Mouse (Mus musculus): ENCODE results near the gene Ppfia3. TPM values are rescaled to one million over a fixed set of nuclear protein-coding genes. Genes with fewer than 3 reads are reported as not detected.

Ppfia3 gene
- polyA plus RNA-seq, 1 experiment from 2014 or later, result 19.8 TPM

DNA sequence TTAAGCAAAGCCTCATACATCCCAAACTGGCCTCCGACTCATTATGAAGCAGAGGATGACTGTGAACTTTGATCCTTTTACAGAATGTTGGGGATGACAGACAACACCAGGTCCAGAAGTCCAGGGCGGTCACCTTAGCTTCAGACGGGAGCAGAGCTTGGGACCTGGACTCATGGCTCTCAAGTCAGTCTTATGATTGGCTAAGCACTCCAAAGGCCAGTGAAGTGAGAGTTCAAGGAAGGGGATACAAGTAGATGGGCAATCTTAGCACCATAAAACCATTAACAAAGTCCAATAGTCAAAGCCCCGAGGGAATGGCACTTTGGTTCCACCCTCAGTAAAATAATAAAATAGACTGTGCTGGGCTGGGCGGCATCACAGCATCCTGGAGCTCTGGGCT is 43.8 kb downstream of the Ppfia3 start:
- H3K27ac ChIP-seq, result no peak overlapping the region
- H3K9me3 ChIP-seq, result peaks cover 4% of the 10 kb centered on the region; the same call in 1 of the 2 replicates
- no peak overlapping the region for H3K4me2 ChIP-seq (replicated peaks)
- no peak overlapping the region for H3K9ac ChIP-seq (replicated peaks)
- H3K36me3 ChIP-seq, result 0 out of 2 replicates have a peak, but pooled peaks cover 3% of the 10 kb centered on the region
- H3K4me3 ChIP-seq (replicated peaks), result no peak overlapping the region
- WGBS, result 92% methylated on average over 5 of the region's 5 CpGs
- H3K4me1 ChIP-seq (replicated peaks), result no peaks in the 10 kb centered on the region
- H3K27me3 ChIP-seq, result no peaks in the 10 kb centered on the region
- no peak for ATAC-seq

GRCm38 (mm10) chr7:45322245-45322644 is 44.6 kb downstream of the Ppfia3 start:
- no peaks in the 10 kb centered on the region for H3K27me3 ChIP-seq
- peaks cover 4% of the 10 kb centered on the region; the same call in 1 of the 2 replicates for H3K9me3 ChIP-seq
- no peak for ATAC-seq
- no peak overlapping the region for H3K4me3 ChIP-seq (replicated peaks)
- no peaks in the 10 kb centered on the region for H3K4me1 ChIP-seq (replicated peaks)
- WGBS, result 88% methylated on average over 4 of the region's 4 CpGs
- no peak overlapping the region for H3K27ac ChIP-seq
- no peak overlapping the region for H3K9ac ChIP-seq (replicated peaks)
- H3K36me3 ChIP-seq, result 0 out of 2 replicates have a peak, but pooled peaks cover 3% of the 10 kb centered on the region
- H3K4me2 ChIP-seq (replicated peaks), result no peak overlapping the region

DNA sequence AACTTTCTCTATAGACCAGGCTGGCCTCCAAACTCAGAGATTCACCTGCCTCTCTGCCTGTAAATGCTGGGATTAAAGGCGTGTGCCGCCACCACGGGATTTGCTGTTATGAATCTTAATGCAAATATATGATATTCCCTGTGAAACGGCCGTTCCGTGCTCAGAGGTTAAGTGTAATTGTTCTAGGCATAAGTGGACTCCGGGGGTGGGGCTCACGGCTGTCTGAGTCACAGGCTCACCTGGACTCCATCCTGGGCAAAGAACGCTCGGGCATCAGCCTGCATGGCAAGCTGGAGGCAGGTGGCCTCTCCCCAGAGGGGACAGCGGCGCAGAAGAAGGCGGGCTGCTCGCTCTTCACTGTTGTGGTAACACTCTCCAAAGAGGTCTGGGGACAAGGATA is 50.3 kb downstream of the Ppfia3 start:
- Histone ChIP-seq H3K27ac (no peak overlapping the region), H3K4me3 (replicated peaks) (no peak overlapping the region), H3K4me2 (replicated peaks) (no peak overlapping the region), H3K9ac (replicated peaks) (no peak overlapping the region), H3K27me3 (no peaks in the 10 kb centered on the region), H3K4me1 (replicated peaks) (peaks cover 9% of the 10 kb centered on the region), H3K36me3 (no peaks in the 10 kb centered on the region), H3K9me3 (no peaks in the 10 kb centered on the region)
- ATAC-seq, result no peak
- 95% methylated on average over 14 of the region's 14 CpGs for WGBS

DNA sequence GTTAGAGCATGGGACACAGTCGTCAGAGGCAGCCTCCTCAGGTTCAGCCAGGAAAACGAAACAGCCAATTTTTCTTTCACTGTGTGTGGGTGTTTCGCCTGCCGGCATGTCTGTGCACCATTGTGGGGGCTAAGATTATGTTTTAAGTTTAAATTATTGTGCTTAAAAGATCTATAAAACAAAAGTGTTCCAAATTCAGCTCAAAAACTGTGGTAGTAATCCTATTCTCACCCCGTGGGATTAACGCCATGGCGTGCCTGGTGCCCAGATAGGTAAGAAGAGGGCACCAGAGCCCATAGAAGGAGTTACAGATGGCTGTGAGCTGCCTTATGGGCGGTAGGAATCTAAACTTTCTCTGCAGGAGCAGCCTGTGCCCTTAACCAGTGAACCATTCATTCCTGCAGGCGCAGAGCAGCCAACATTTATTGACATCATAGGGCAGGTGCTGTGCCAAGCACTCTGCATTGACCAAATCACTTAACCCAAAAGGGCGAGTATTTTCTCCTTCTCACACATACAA is 51.6 kb downstream of the Ppfia3 start:
- no peak for ATAC-seq
- peaks cover 9% of the 10 kb centered on the region for H3K4me1 ChIP-seq (replicated peaks)
- H3K27ac ChIP-seq, result no peak overlapping the region
- 88% methylated on average over 10 of the region's 10 CpGs for WGBS
- no peak overlapping the region for H3K9ac ChIP-seq (replicated peaks)
- H3K9me3 ChIP-seq, result no peaks in the 10 kb centered on the region
- no peaks in the 10 kb centered on the region for H3K36me3 ChIP-seq
- H3K27me3 ChIP-seq, result no peaks in the 10 kb centered on the region
- H3K4me2 ChIP-seq (replicated peaks), result no peak overlapping the region
- no peak overlapping the region for H3K4me3 ChIP-seq (replicated peaks)

- H3K36me3 ChIP-seq, result no peaks in the 10 kb centered on the region
- H3K9ac ChIP-seq (replicated peaks), result no peak overlapping the region
- peaks cover 24% of the 10 kb centered on the region for H3K4me1 ChIP-seq (replicated peaks)
- WGBS, result 46% methylated on average over 9 of the region's 9 CpGs
- no peak overlapping the region for H3K4me2 ChIP-seq (replicated peaks)
- no peaks in the 10 kb centered on the region for H3K9me3 ChIP-seq
- H3K4me3 ChIP-seq (replicated peaks), result no peak overlapping the region
- peak overlapping the region; percentile 25; the same call in 1 of the 2 replicates for H3K27ac ChIP-seq
- no peaks in the 10 kb centered on the region for H3K27me3 ChIP-seq
- no peak for ATAC-seq
Observed at GRCm38 (mm10) chr7:45313495-45313894, 53.3 kb downstream of the Ppfia3 start.

GRCm38 (mm10) chr7:45312686-45313453 is 53.9 kb downstream of the Ppfia3 start:
- ATAC-seq, result no peak
- Histone ChIP-seq H3K27ac (peak overlapping the region; percentile 25; the same call in 1 of the 2 replicates), H3K4me2 (replicated peaks) (no peak overlapping the region), H3K9me3 (no peaks in the 10 kb centered on the region), H3K27me3 (no peaks in the 10 kb centered on the region), H3K4me1 (replicated peaks) (peaks cover 24% of the 10 kb centered on the region), H3K36me3 (no peaks in the 10 kb centered on the region), H3K4me3 (replicated peaks) (no peak overlapping the region), H3K9ac (replicated peaks) (no peak overlapping the region)
- WGBS, result 37% methylated on average over 10 of the region's 10 CpGs

DNA sequence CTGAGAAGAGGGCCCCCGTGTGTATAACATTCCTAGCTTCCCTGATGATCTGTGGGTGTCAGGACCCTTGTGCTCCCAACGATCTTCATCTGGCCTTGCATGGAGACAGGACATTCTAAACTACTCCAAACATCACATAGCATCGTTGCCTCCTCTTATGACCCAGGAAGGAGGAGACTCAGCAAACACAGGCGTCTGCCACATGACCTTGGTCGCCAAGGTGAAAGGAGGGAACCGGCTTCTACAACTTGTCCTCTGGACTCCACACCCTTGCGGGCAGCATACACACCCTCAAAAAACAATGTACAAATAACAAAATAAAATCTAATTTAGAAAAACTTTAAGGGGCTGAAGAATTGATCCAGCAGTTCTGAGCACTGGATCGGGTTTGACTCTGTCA is 54.8 kb downstream of the Ppfia3 start:
- Histone ChIP-seq H3K27me3 (no peaks in the 10 kb centered on the region), H3K4me1 (replicated peaks) (peaks cover 24% of the 10 kb centered on the region), H3K9ac (replicated peaks) (no peak overlapping the region), H3K27ac (no peak overlapping the region), H3K4me2 (replicated peaks) (no peak overlapping the region), H3K36me3 (no peaks in the 10 kb centered on the region), H3K4me3 (replicated peaks) (no peak overlapping the region), H3K9me3 (no peaks in the 10 kb centered on the region)
- ATAC-seq, result no peak
- WGBS, result 79% methylated on average over 8 of the region's 8 CpGs

DNA sequence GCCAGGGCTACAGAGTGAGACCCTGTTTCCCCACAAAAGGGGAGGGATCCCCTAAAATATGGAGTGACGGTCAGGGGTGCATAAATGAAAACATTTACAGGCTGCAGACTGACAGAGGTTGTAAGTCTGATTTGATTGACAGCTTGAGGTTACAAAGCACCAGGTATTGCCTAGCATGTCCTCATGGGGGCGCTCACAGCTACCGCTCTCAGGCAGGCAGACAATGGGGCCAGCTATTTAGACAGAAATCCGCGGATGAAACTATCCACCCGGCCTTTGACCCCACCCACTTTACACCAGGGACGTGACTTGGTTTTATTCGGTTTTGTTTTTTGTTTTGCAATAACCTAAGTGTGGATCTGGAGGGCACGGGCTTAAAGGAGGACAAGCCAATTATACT is 57.4 kb downstream of the Ppfia3 start:
- 10% methylated on average over 9 of the region's 9 CpGs for WGBS
- no peaks in the 10 kb centered on the region for H3K36me3 ChIP-seq
- peak; percentile 21; the same call in 1 of the 2 replicates for ATAC-seq
- no peak overlapping the region for H3K4me3 ChIP-seq (replicated peaks)
- no peak overlapping the region for H3K9ac ChIP-seq (replicated peaks)
- H3K9me3 ChIP-seq, result no peaks in the 10 kb centered on the region
- H3K27ac ChIP-seq, result peak overlapping the region; percentile 39; the same call in 1 of the 2 replicates
- H3K27me3 ChIP-seq, result no peaks in the 10 kb centered on the region
- H3K4me2 ChIP-seq (replicated peaks), result no peak overlapping the region
- H3K4me1 ChIP-seq (replicated peaks), result peaks cover 35% of the 10 kb centered on the region

GRCm38 (mm10) chr7:45308551-45309240 is 58.1 kb downstream of the Ppfia3 start:
- peak overlapping the region; percentile 29; the same call in 1 of the 2 replicates for H3K9ac ChIP-seq (replicated peaks)
- H3K4me1 ChIP-seq (replicated peaks), result peaks cover 35% of the 10 kb centered on the region
- peak overlapping the region; percentile 39; the same call in 1 of the 2 replicates for H3K27ac ChIP-seq
- 0 out of 2 replicates have a peak, but pooled peaks cover under 1% of the 10 kb centered on the region for H3K36me3 ChIP-seq
- ATAC-seq, result no peak
- WGBS, result 66% methylated on average over 15 of the region's 15 CpGs
- H3K9me3 ChIP-seq, result no peaks in the 10 kb centered on the region
- H3K4me3 ChIP-seq (replicated peaks), result no peak overlapping the region
- H3K27me3 ChIP-seq, result peaks cover 2% of the 10 kb centered on the region; the same call in 1 of the 2 replicates
- H3K4me2 ChIP-seq (replicated peaks), result no peak overlapping the region

DNA sequence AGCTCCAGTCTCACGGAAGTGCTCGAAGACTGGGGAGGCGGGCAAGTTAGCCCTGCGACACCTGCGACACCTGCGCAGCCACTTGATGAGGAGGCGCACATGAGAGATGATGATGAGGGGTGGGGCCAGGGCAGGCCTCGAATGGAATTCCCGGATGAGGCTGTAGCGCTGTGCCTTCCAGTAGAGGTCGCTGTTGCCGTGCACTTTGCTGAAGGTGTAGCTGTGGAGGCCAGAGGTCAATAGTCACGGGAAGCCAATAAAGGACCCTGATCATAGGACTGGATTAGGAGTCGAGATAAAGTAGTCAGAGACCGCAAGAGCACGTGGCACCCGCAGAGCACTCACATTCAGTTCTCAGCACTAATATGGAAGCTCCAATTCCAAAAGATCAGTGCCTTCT is 61.5 kb downstream of the Ppfia3 start:
- Histone ChIP-seq H3K9ac (replicated peaks) (peak overlapping the region; percentile 41; the same call in 1 of the 2 replicates), H3K4me1 (replicated peaks) (peaks cover 32% of the 10 kb centered on the region), H3K4me3 (replicated peaks) (peak overlapping the region; percentile 23), H3K4me2 (replicated peaks) (peak overlapping the region; percentile 47), H3K27ac (no peak overlapping the region), H3K36me3 (0 out of 2 replicates have a peak, but pooled peaks cover 6% of the 10 kb centered on the region), H3K27me3 (peaks cover 3% of the 10 kb centered on the region; the same call in 1 of the 2 replicates), H3K9me3 (no peaks in the 10 kb centered on the region)
- 3% methylated on average over 17 of the region's 17 CpGs for WGBS
- peak; percentile 65 for ATAC-seq

DNA sequence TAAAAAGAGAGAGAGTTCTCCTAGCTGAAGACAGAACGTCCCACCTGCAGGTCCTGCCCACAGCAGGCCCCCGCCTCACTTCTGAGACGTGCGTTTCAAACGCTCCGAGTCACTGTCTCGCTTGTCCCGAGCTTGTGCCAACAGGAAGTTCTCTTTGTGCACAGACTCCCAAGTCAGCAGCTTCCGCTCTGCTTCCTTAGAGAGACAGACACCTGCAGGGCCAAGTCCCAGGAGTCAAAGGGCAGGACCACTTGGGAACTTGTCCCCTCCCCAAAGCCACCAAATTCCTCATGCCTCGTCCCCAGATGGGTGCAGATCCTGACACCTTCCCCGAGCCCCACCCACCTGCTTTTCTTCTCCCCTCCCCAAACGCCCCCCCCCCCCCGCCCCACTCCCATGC is 62.0 kb downstream of the Ppfia3 start:
- no peaks in the 10 kb centered on the region for H3K9me3 ChIP-seq
- WGBS, result 13% methylated on average over 11 of the region's 13 CpGs
- H3K4me2 ChIP-seq (replicated peaks), result peak overlapping the region; percentile 47
- no peak for ATAC-seq
- peaks cover 3% of the 10 kb centered on the region; the same call in 1 of the 2 replicates for H3K27me3 ChIP-seq
- H3K9ac ChIP-seq (replicated peaks), result peak overlapping the region; percentile 41; the same call in 1 of the 2 replicates
- H3K4me1 ChIP-seq (replicated peaks), result peaks cover 32% of the 10 kb centered on the region
- no peak overlapping the region for H3K27ac ChIP-seq
- 0 out of 2 replicates have a peak, but pooled peaks cover 6% of the 10 kb centered on the region for H3K36me3 ChIP-seq
- H3K4me3 ChIP-seq (replicated peaks), result peak overlapping the region; percentile 23

GRCm38 (mm10) chr7:45302626-45303025 is 64.2 kb downstream of the Ppfia3 start:
- Histone ChIP-seq H3K36me3 (0 out of 2 replicates have a peak, but pooled peaks cover 6% of the 10 kb centered on the region), H3K4me2 (replicated peaks) (no peak overlapping the region), H3K4me1 (replicated peaks) (peaks cover 23% of the 10 kb centered on the region), H3K4me3 (replicated peaks) (no peak overlapping the region), H3K27ac (no peak overlapping the region), H3K9ac (replicated peaks) (no peak overlapping the region), H3K9me3 (no peaks in the 10 kb centered on the region), H3K27me3 (peaks cover 3% of the 10 kb centered on the region; the same call in 1 of the 2 replicates)
- 71% methylated on average over 8 of the region's 8 CpGs for WGBS
- ATAC-seq, result no peak
